Mouse (Mus musculus) neural tube, embryonic 11.5 days (tissue): ENCODE data around the gene Fbxo46. TPM values are rescaled to one million over a fixed set of nuclear protein-coding genes. Genes with fewer than 3 reads are reported as not detected.
"Not testable (repeated sequence)": the region's sequence is repeated elsewhere in the genome, so short reads cannot be mapped to it uniquely, and the experiment has no call there.

Experiments
- ATAC-seq: fragments of 200-750 bp; cut with Nextera tagmentation; 2 replicates; pipeline ENCODE4 v1.8.0; 2017; ENCODE audit warnings: moderate number of reproducible peaks, mild to moderate bottlenecking, moderate TSS enrichment, moderate library complexity; ENCODE audit not compliant: insufficient read depth, low FRiP score, low TSS enrichment
- DNase-seq: peaks from one replicate; pipeline ENCODE4 v3.0.0-alpha.2; 2015; ENCODE audit warnings: low spot score
- H3K27ac ChIP-seq: fragments of 300-500 bp; sonication (generic); 2 replicates; pipeline ENCODE4 v1.5.1; 2014; ENCODE audit warnings: low read depth, mild to moderate bottlenecking, low read length
- H3K27me3 ChIP-seq: fragments of 300-500 bp; sonication (generic); 2 replicates; pipeline ENCODE4 v1.6.1; 2014; ENCODE audit warnings: mild to moderate bottlenecking, low read length, mixed read lengths; ENCODE audit not compliant: control insufficient read depth, insufficient read depth
- H3K36me3 ChIP-seq: fragments of 300-500 bp; sonication (generic); 2 replicates; pipeline ENCODE4 v1.6.1; 2014; ENCODE audit warnings: mild to moderate bottlenecking, low read length, moderate library complexity, mixed read lengths; ENCODE audit not compliant: control insufficient read depth, insufficient read depth
- H3K4me1 ChIP-seq: fragments of 300-500 bp; sonication (generic); 2 replicates; pipeline ENCODE4 v1.6.1; 2014; ENCODE audit warnings: low read length, mixed read lengths; ENCODE audit not compliant: control insufficient read depth, insufficient read depth
- H3K4me2 ChIP-seq: fragments of 300-500 bp; sonication (generic); 2 replicates; pipeline ENCODE4 v1.6.1; 2014; ENCODE audit warnings: low read depth, mild to moderate bottlenecking, moderate library complexity
- H3K4me3 ChIP-seq: fragments of 300-500 bp; sonication (generic); 2 replicates; pipeline ENCODE4 v1.5.1; 2014; ENCODE audit warnings: low read depth, low read length
- H3K9ac ChIP-seq: fragments of 300-500 bp; sonication (generic); 2 replicates; pipeline ENCODE4 v1.6.1; 2014; ENCODE audit warnings: mild to moderate bottlenecking, low read length
- H3K9me3 ChIP-seq: fragments of 300-500 bp; sonication (generic); 2 replicates; pipeline ENCODE4 v1.6.1; 2016; ENCODE audit warnings: low read length; ENCODE audit not compliant: control insufficient read depth
- WGBS: fragments of 180-500 bp; shearing (Covaris S2); extraction: QIAGEN DNeasy Blood & Tissue Kit; methylation state at CpG from one replicate; pipeline ENCODE4 v1.1.7; 2014; 5-methylcytosine and 5-hydroxymethylcytosine counted together
- polyA plus RNA-seq: library from polyadenylated mRNA; unstranded; fragments of >200 nt; fragmentation: Nextera tagmentation; extraction: Ambion mirVana; gene quantifications from 2 replicates; pipeline ENCODE4 v1.2.1, GENCODE M21; 2014

Gene Fbxo46
- polyA plus RNA-seq, result 10.1 and 10.6 TPM in 2 replicates

DNA sequence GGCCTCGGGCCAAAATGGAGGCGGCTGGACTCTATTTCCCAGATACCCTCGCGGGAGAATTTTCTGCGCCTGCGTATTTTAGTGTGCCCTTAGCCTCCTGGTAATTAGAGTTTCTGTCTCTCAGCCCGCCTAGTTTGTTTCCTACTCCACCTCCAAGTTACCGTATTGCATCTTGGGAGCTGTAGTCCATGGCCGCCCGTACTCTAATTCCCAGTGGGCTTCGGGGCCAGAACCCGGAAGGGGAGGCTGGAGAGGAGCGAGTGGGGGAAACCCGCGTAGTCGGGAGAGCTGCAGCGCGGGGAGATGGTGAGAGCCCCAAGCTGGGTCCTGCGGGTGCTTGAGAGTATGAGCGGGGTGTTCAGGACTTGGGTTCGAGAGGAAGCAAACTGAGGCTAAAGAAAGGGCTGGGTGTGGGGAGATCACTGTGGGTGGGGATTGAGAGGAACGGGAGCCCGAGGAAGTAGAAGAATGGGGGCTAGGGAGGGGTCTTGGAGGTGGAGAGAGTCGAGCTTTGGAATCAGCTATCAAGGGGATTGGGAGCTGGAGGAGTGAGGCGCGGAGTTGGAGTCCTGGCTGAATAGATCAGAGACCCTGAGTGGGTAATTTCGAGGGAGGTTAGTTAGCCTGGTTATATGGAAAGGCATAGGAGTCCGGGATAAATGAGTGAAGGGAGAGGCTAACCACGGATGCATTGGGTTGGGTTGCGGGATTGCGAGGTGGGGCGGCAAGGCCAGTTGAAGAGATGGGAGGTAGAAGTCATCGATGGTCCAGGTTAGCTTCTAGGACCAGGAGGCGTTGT lies at the start of gene Fbxo46:
Gene Fbxo46, plus strand, starts transcription at position 229 of the 799 bp plus-strand sequence.
- WGBS, result 2% methylated on average over 34 of the region's 34 CpGs
- H3K9me3 ChIP-seq, result no peaks in the 10 kb centered on the region; the same call in 1 of the 2 replicates
- no peak within 1 kb of the TSS for H3K27ac ChIP-seq
- H3K4me2 ChIP-seq, result peak within 1 kb of the TSS; percentile 78
- H3K36me3 ChIP-seq, result no peaks in the 10 kb centered on the region
- DNase-seq, result peak; percentile 92
- peaks cover 2% of the 10 kb centered on the region; the same call in 1 of the 2 replicates for H3K27me3 ChIP-seq
- H3K4me1 ChIP-seq, result peaks cover 6% of the 10 kb centered on the region
- peak within 1 kb of the TSS; percentile 69 for H3K9ac ChIP-seq
- peak; percentile 92 for ATAC-seq
- peak within 1 kb of the TSS; percentile 73 for H3K4me3 ChIP-seq

DNA sequence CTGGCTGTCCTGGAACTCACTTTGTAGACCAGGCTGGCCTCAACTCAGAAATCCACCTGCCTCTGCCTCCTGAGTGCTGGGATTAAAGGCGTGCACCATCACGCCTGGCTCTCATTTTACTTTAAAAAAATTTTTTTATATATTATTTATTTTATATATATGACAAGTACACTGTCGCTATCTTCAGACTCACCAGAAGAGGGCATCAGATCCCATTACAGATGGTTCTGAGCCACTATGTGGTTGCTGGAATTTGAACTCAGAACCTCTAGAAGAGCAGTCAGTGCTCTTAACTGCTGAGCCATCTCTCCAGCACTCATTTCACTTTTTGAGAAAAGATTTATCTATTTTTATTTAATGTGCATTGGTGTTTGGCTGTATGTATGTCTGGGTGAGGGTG lies 48.6 kb upstream of the Fbxo46 start:
- peaks cover 12% of the 10 kb centered on the region for H3K27me3 ChIP-seq
- not testable (repeated sequence) for DNase-seq, H3K4me3 ChIP-seq, ATAC-seq, H3K9me3 ChIP-seq, H3K27ac ChIP-seq, H3K4me1 ChIP-seq, H3K36me3 ChIP-seq, H3K9ac ChIP-seq, H3K4me2 ChIP-seq
- 60% methylated on average over 3 of the region's 3 CpGs for WGBS

DNA sequence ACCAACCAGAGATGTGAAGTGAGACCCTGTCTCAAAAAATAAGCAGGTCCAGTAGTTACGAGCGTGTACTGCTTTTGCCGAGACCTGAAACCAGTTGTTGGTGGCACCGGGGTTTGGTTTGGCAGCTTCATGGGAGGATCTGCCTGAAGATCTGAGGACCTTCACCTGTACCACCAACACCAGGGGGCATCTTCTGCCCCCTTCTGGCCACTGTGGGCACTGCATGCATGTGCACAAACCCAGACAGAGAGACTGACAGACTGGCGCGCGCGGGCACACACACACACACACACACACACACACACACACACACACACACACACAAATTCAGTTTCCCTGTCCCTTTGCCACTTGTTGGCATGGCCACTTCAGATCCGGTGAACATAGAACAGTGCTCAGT lies 46.2 kb upstream of the Fbxo46 start:
- peaks cover 11% of the 10 kb centered on the region for H3K4me1 ChIP-seq
- no peak overlapping the region for H3K4me2 ChIP-seq
- DNase-seq (no peak), ATAC-seq (no peak)
- H3K27ac ChIP-seq, result no peak overlapping the region
- no peaks in the 10 kb centered on the region for H3K9me3 ChIP-seq
- H3K27me3 ChIP-seq, result no peaks in the 10 kb centered on the region
- WGBS, result 77% methylated on average over 9 of the region's 9 CpGs
- no peak overlapping the region for H3K9ac ChIP-seq
- no peak overlapping the region for H3K4me3 ChIP-seq
- no peaks in the 10 kb centered on the region for H3K36me3 ChIP-seq

DNA sequence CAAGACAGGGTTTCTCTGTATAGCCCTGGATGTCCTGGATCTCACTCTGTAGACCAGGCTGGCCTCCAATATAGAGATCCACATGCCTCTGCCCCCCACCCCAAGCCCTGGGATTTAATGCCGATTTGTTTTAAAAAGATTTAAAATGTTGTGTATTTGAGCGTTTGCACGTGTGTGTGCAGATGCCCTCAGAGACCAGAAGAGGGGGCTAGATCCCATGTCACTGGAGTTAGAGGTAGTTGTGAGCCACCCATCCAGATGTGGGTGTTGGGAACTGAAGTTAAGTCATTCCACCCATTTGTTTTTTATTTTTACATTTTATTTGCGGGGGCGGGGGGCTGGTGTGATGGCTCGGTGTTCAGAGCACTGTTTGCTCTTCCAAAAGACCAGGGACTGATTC lies 45.2 kb upstream of the Fbxo46 start:
- no peak for ATAC-seq
- no peak overlapping the region for H3K27ac ChIP-seq
- H3K9ac ChIP-seq, result no peak overlapping the region
- H3K9me3 ChIP-seq, result no peaks in the 10 kb centered on the region
- H3K36me3 ChIP-seq, result no peaks in the 10 kb centered on the region
- 90% methylated on average over 6 of the region's 6 CpGs for WGBS
- H3K4me1 ChIP-seq, result peaks cover 11% of the 10 kb centered on the region
- no peak overlapping the region for H3K4me3 ChIP-seq
- DNase-seq, result no peak
- H3K4me2 ChIP-seq, result no peak overlapping the region
- H3K27me3 ChIP-seq, result no peaks in the 10 kb centered on the region

DNA sequence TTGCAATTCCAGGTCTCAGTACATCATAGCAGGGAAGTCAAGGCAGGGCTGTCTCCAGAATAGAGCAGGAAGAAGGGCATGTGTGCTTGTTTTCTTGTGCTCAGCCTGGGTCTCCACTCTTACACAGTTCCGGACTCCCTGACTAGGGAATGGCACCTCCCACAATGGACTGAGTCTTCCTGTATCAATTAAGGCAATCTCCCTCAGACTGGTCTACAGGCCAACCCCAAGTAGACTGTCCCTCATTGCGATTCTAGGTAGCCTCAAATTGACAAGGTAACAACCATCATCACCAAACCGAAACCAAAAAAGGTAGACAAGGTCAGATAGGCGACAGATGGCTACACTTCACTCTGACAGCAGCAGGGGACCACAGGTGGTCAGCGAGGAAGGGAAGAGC lies 44.4 kb upstream of the Fbxo46 start:
- ATAC-seq (no peak), DNase-seq (no peak)
- H3K4me2 ChIP-seq, result peak overlapping the region; percentile 40
- H3K9ac ChIP-seq, result no peak overlapping the region
- H3K9me3 ChIP-seq, result no peaks in the 10 kb centered on the region
- H3K36me3 ChIP-seq, result peaks cover 4% of the 10 kb centered on the region; the same call in 1 of the 2 replicates
- peaks cover 11% of the 10 kb centered on the region for H3K4me1 ChIP-seq
- no peak overlapping the region for H3K27ac ChIP-seq
- 62% methylated on average over 5 of the region's 5 CpGs for WGBS
- H3K4me3 ChIP-seq, result peak overlapping the region; percentile 3; the same call in 1 of the 2 replicates
- H3K27me3 ChIP-seq, result no peaks in the 10 kb centered on the region

DNA sequence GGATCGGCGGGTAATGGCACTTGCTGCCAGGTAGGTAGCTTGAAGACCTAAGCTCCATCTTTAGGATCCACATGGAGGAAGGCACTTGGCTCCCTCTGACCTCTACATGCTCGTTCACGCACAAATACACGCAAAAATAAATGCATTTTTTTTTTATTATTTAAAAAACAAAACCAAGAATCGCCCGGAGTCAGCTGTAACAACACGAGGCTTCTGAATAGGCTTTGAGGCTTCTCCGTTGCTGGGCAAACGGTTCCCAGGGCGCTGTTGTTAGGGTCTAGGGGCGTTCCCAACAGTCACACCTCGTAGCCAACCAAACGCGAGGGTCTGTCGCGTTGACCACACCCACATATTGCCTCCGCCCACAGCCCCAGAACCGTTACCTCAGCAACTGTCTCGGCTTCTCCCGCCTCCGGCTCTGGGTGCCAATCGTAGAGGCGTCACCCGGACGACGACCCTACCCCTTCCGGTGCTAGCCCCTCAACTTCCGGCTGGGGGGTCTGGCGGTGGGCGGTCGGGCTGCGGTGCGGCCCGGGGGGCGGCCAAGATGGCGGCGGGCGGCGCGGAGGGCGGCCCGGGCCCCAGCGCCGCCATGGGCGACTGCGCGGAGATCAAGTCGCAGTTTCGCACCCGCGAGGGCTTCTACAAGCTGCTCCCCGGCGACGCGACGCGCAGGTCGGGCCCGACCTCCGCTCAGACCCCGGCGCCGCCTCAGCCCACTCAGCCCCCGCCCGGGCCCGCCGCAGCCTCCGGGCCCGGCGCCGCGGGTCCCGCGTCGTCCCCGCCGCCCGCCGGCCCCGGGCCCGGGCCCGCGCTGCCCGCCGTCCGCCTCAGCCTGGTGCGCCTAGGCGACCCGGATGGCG lies 43.7 kb upstream of the Fbxo46 start, which contains the start of gene Dmwd:
Gene Dmwd, plus strand, starts transcription at position 505 of the 863 bp plus-strand sequence.
- WGBS, result 2% methylated on average over 60 of the region's 91 CpGs
- Histone ChIP-seq H3K27ac (peak within 1 kb of the TSS; percentile 49; the same call in 1 of the 2 replicates), H3K4me2 (peak within 1 kb of the TSS; percentile 93), H3K4me3 (peak within 1 kb of the TSS; percentile 100), H3K9me3 (no peaks in the 10 kb centered on the region), H3K4me1 (peaks cover 11% of the 10 kb centered on the region), H3K9ac (peak within 1 kb of the TSS; percentile 97), H3K27me3 (no peaks in the 10 kb centered on the region), H3K36me3 (peaks cover 10% of the 10 kb centered on the region)
- peak; percentile 99 for DNase-seq
- ATAC-seq, result peak; percentile 98

DNA sequence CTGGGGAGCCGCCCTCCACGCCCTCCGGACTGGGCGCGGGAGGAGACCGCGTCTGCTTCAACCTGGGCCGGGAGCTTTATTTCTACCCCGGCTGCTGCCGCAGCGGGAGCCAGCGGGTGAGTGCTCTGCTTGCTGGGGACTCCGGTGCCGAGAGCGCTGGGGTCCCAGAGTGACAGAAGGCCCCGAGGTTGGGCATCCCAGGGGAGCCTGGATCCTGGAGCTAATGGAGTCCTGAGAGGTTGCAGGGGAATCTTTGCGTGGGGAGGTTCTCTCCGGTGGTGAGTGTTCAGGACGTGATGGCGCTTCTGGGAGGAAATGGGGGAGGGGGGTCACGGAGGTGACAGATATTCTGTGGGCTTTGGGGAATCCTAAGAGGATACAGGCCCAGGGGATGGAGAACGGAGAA lies 43.1 kb upstream of the Fbxo46 start:
- H3K4me1 ChIP-seq, result peaks cover 11% of the 10 kb centered on the region
- peak overlapping the region; percentile 49; the same call in 1 of the 2 replicates for H3K27ac ChIP-seq
- peak overlapping the region; percentile 100 for H3K4me3 ChIP-seq
- DNase-seq (no peak), ATAC-seq (no peak)
- under 1% methylated on average over 20 of the region's 22 CpGs for WGBS
- H3K4me2 ChIP-seq, result peak overlapping the region; percentile 93
- no peaks in the 10 kb centered on the region for H3K27me3 ChIP-seq
- H3K36me3 ChIP-seq, result peaks cover 16% of the 10 kb centered on the region
- no peaks in the 10 kb centered on the region for H3K9me3 ChIP-seq
- peak overlapping the region; percentile 97 for H3K9ac ChIP-seq

DNA sequence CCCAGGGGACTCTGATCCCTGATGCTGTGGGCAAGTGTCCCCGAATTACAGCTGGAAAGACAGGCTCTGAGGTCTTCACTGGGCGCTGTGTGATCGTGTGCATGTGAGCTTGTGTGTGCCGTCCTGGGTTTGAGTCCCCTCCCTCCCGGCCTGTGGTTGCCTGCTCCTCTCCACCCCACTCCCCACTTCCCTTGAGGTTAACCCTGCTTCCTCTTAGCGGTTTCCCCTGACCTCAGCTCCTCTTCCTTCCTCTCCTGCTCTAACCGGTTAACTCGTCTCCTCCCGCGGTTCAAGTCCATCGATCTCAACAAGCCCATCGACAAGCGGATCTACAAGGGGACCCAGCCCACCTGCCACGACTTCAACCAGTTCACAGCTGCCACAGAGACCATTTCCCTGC lies 41.9 kb upstream of the Fbxo46 start:
- WGBS, result 83% methylated on average over 14 of the region's 14 CpGs
- Histone ChIP-seq H3K4me2 (peak overlapping the region; percentile 93), H3K36me3 (peaks cover 22% of the 10 kb centered on the region), H3K4me1 (peaks cover 11% of the 10 kb centered on the region), H3K27ac (no peak overlapping the region), H3K9ac (peak overlapping the region; percentile 97; the same call in 1 of the 2 replicates), H3K27me3 (no peaks in the 10 kb centered on the region), H3K4me3 (peak overlapping the region; percentile 100; the same call in 1 of the 2 replicates), H3K9me3 (no peaks in the 10 kb centered on the region)
- DNase-seq, result no peak
- no peak for ATAC-seq
